Mouse (Mus musculus): ENCODE results near the gene Armc9.

Gene Armc9

DNA sequence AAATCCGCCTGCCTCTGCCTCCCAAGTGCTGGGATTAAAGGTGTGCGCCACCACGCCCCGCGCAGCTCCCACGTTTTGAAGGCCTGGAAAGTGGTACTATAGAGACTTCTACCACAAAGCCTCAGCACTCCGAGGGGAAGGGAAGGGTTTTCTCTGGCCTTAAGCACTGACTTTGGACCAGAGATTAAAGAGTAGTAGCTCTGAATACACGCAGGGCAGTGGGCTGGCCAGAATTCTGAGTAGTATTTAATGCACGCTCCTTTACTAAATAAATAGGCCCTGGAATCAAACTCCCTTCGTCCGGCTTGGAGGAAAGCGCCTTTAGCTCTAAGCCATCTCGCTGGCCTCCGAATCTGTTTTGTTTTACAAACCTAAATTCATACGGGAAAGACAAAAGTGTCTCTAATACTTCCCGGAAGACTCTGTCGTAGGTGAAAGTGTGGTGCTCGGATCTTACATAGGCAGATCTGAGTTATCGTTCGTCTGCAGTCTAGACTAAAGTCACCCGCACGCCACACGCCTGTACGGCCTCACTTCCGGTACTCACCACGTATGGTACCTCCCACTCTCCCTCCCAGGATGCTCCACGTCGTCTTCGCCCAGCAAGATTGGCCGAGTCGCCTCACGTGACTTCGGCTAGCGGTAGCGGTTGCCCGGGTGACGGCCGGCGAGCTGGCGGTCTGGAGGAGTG, at the start of gene Armc9:
Armc9 (plus strand) TSS at position 648 of the 691 bp plus-strand sequence.
- DNase-seq (ENCODE audit: low read depth) = peak; percentile 95

DNA sequence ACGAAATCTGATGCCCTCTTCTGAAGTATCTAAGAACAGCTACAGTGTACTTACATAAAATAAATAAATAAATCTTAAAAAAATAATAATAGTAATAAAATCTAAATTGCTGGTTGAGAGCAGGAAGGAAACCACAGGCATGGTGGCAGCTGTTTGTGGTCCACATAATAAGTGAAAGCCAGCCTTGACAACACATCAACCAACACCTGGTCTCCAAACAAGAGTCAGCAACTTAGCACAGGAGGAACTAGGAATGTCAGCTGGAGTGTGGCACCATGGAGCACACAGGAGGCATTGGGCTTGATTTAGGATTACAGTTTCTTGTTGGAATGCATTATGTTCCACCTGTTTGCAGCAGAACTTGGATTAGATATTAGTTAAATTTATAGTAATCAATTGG, 49.5 kb upstream of the Armc9 start:
- DNase-seq (ENCODE audit: low read depth) = no peak

GRCm38 (mm10) chr1:86111779-86112178, 42.8 kb upstream of the Armc9 start, which contains the start of gene Htr2b:
TSS of gene Htr2b (minus strand) at chr1:86111970.
- DNase-seq (ENCODE audit: low read depth) = no peak

- DNase-seq (ENCODE audit: low read depth) = no peak
Observed at GRCm38 (mm10) chr1:86114141-86114540, 40.4 kb upstream of the Armc9 start.

DNA sequence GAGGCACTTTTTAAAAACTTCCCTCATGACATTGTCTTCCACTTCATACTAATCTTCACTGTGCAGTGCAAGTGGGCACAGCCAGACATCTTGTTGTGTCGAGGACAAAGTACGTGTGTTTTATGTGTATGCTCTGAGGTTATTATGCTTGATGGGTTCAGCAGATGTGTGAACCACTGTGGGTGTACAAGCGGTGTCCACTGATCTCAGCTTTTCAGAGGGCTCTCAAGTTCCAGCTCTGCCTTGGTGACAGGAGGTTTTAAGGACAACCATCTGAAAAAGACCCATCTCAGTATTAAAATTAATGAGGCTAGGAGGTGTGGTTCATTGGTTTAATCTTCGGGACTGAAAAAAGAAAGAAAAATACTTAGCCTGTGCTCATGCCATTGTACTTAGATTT, 35.0 kb upstream of the Armc9 start:
- DNase-seq (ENCODE audit: low read depth) = no peak

DNA sequence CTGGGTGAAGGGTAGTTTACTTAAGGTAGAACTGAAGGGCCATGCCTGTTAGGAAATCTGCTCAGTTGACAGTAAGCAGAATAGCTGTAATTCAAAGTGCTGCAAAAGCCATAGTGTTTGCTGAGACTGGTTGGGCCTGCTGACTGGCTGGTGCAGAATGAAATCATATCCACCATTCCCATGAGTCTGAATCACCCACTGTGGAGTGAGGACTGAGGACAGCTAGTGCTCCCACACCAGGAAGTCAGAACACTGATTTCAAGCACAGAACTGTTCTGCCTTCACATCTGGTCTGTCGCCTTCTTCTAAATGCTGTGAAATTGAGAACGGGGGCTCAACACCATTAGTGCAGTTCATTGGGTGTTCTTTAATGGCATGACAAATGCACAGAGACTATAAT, 28.5 kb upstream of the Armc9 start:
- no peak for DNase-seq (ENCODE audit: low read depth)

DNA sequence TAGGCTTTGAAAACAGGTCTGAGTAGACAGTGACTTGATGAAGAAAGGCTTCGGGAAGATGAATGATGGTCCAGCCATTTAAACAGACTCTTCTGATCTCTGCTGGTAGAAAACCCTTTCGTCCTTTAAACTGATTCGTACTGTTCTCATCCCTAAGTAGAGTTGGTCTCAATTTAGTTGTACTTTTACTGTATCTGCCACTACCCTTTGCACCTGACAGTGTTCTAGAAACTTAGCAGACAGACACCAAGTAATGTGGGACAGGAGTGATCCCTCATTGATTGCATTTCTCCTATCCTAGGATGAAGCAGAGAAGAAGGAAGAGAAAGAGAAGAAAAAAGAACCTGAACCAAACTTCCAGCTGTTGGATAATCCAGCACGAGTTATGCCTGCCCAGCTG, 21.2 kb upstream of the Armc9 start, which contains the start of gene Gm21972:
Gm21972 (plus strand) TSS at position 301 of the 400 bp plus-strand sequence.
- no peak for DNase-seq (ENCODE audit: low read depth)

- no peak for DNase-seq (ENCODE audit: low read depth)
Observed at GRCm38 (mm10) chr1:86135315-86135714, 19.3 kb upstream of the Armc9 start.

- DNase-seq (ENCODE audit: low read depth) = no peak
Observed at GRCm38 (mm10) chr1:86141081-86141480, 13.5 kb upstream of the Armc9 start.

GRCm38 (mm10) chr1:86143165-86143564, 11.4 kb upstream of the Armc9 start:
- no peak for DNase-seq (ENCODE audit: low read depth)

DNA sequence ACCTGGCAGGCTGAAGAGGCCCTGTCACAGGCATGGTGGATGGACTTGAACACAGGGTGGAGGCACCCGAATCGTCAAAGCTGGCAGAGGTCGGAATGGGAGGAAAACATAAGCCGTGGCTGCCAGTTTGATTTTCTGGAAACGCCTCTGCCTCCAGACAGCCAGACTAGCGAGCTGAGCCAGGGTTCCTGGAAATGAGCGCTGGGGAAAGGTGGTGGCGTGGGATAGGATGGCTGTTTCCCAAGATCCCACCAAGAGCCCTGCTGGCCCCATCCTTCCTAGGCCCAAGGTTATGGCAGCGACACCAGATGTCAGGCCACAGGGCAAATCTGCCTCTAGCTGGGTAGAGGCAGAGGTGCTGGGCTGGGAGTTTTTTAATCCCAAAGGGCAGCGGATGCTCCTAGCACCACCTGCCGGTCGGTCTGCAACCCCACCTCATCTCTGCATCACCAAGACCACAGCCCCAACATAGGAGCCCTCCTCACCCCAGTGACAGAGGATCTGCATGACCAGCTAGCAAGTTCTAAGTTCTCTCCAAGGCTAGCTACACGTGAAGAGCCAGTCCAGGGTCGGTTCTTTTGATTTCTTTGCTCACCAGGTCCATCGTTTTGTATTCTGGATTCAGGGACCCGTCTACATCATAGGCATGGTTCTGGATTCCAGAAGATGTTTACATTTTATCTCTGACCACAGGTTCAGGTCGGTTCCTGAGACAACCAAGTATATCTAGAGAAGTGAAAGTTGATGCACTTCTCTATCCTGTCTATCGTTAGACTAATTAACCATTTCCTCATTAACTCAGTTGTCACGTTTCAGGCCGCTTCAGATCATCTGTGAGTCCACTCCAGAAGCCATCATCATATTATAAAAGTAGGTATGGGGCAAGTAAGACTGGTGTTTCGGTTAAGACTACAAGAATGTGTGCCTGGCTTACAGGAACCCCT, 10.3 kb upstream of the Armc9 start:
- DNase-seq (ENCODE audit: low read depth) = no peak

GRCm38 (mm10) chr1:86146293-86146692, 8.3 kb upstream of the Armc9 start:
- no peak for DNase-seq (ENCODE audit: low read depth)

- DNase-seq (ENCODE audit: low read depth) = peak; percentile 73
Observed at GRCm38 (mm10) chr1:86147557-86147956, 7.0 kb upstream of the Armc9 start.

DNA sequence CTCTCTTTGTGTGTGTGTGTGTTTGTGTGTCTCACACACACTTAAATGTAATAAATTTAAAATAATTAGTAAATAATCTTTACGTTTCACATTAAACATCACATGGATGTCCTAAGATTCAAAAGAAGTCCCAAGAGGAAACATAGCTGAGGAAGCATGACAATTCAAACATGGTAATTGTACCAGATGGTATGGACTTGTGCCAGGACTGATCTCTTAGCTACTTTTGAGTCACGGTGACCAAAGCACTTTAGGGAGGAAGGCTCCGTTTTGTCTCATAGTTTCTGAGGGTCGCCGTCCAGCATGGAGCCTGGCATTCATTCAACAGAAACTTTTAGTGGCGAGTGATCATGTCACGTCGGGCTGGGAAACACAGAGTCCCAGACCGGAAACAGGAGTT, 6.4 kb upstream of the Armc9 start:
- DNase-seq (ENCODE audit: low read depth) = no peak

DNA sequence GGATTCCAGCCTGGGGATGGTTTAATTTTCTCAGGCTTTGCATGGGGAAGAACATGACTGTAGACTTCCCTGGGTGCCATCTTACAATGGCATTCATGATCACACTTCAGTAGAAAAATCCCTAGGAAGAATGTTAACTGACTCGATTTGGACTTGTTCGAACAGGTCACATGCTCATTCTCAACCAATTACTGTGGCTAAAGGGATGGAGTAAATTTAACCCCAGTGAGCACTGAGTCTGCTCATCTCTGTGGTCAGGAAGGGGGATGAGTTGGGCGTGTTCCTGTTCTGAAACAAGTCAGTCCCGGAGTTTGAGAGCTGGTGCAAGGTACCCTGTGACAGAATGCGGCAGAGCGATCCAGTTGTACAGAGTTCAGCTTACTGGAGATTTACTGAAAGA, 3.7 kb upstream of the Armc9 start:
- DNase-seq (ENCODE audit: low read depth) = no peak

GRCm38 (mm10) chr1:86151376-86151775, 3.2 kb upstream of the Armc9 start:
- peak; percentile 34 for DNase-seq (ENCODE audit: low read depth)

GRCm38 (mm10) chr1:86152618-86153017, 2.0 kb upstream of the Armc9 start:
- DNase-seq (ENCODE audit: low read depth) = no peak

- DNase-seq (ENCODE audit: low read depth) = no peak
Observed at GRCm38 (mm10) chr1:86154824-86155164, 214 bp downstream of the Armc9 start.

DNA sequence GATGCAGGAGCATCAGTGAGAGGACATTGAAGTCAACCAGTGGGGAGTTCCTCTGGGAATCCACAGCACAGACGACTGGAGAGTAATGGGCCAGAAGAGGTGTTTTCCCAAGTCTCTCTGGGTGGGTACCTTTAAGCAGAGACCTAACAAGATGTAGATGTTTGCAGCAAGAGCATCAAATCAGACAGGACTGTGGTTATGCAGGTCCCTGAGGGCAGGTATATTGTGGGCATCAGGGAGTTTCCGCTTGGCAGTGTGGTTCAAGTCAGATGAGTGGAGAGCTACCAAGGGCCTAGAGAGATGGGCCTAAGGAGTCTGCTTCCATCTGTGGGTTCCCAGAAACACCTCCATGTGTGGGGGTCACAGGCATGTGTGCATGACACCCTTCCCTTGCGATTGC, 1.5 kb downstream of the Armc9 start:
- no peak for DNase-seq (ENCODE audit: low read depth)

DNA sequence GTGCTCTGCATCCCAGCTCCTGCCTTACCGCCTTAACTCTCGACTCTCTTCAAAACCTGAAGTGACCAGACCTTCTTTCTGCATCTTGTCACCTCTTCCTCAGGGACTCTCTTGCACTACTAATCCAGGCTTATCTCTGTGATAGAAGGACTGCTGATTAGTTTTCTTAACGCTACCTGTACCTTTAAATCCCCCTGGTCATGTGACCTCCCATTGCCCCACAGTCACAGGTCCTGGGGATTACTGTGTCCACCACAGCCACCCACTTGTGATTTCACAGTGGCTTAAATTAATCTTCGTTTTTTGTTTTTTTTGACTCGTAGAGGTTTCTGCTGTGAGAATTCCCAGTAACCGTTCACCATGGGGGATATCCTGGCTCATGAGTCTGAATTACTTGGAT, 2.0 kb downstream of the Armc9 start:
- no peak for DNase-seq (ENCODE audit: low read depth)

- DNase-seq (ENCODE audit: low read depth) = no peak
Observed at GRCm38 (mm10) chr1:86160059-86160458, 5.5 kb downstream of the Armc9 start.

DNA sequence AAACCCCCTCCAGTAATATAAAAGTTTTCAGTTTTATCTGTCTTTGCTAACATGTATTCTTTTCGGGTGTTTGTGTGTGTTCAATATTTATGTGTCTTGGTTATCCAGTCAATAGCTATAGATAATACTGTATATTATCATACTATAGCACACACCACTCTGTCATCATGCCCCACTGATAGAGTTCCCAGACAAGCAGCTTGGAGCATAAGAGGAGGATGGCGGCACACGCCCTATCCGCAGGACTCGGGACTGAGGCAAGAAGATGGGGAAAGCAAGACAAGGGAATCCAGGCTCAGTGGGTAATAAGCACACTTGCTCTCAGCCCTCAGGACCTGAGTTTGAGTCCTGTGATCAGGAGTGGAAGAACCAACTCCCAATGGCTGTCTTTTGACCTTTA, 5.9 kb downstream of the Armc9 start:
- no peak for DNase-seq (ENCODE audit: low read depth)

GRCm38 (mm10) chr1:86161061-86161460, 6.5 kb downstream of the Armc9 start:
- DNase-seq (ENCODE audit: low read depth) = no peak
